In genomic region chr4:108387106-108387505, GRCm38 (mm10) we compare ENCODE assay signal across 9 mouse cellular contexts. TPM values are rescaled to one million over a fixed set of nuclear protein-coding genes. Genes with fewer than 3 reads are reported as not detected.
DNase-seq lines count a peak whose midpoint lies in the region; ATAC-seq and TF ChIP-seq lines count a peak whose summit lies in the region.
"Had no signal": no experiment of that assay in that cellular context is flagged by ENCODE, and none has a peak within 500 bp of the region (broad histone marks: within the 10 kb centered on the region; RNA-seq: fewer than 3 reads in every experiment).

No protein-coding gene starts in this region.

- no peak for TF ChIP-seq POLR2A in thymus, adult 2 months (IDR thresholded peaks at IDR 0.05; ENCODE audit: control insufficient read depth, extremely low read depth, insufficient read depth, low read length, poor library complexity)

- no peak overlapping the region; the same call in 1 of the 2 replicates for H3K27ac ChIP-seq in kidney, postnatal 0 days
- peak overlapping the region; percentile 92 for H3K27ac ChIP-seq in embryonic facial prominence, embryonic 12.5 days
- H3K27ac ChIP-seq in hindbrain, embryonic 14.5 days: peak overlapping the region; percentile 81; the same call in 1 of the 2 replicates
- H3K27ac ChIP-seq in midbrain, embryonic 16.5 days (ENCODE audit: low read length): peak overlapping the region; percentile 70
- no peak overlapping the region for H3K27ac ChIP-seq in thymus, adult 2 months (ENCODE audit: control insufficient read depth, insufficient read depth, low read length)

- no peaks in the 10 kb centered on the region for H3K36me3 ChIP-seq in kidney, postnatal 0 days (ENCODE audit: insufficient read depth, low read length)
- H3K36me3 ChIP-seq in embryonic facial prominence, embryonic 12.5 days: no peaks in the 10 kb centered on the region
- H3K36me3 ChIP-seq in hindbrain, embryonic 14.5 days (replicated peaks; ENCODE audit: control insufficient read depth, insufficient read depth): no peaks in the 10 kb centered on the region
- H3K36me3 ChIP-seq in midbrain, embryonic 16.5 days (ENCODE audit: control insufficient read depth, insufficient read depth, low read length): no peaks in the 10 kb centered on the region
- H3K36me3 ChIP-seq in thymus, adult 2 months (ENCODE audit: control insufficient read depth, insufficient read depth, low read length): no peaks in the 10 kb centered on the region

- H3K9me3 ChIP-seq in kidney, postnatal 0 days (replicated peaks; ENCODE audit: low read length): no peaks in the 10 kb centered on the region
- H3K9me3 ChIP-seq in embryonic facial prominence, embryonic 12.5 days: no peaks in the 10 kb centered on the region
- no peaks in the 10 kb centered on the region for H3K9me3 ChIP-seq in hindbrain, embryonic 14.5 days (ENCODE audit: control insufficient read depth, low read length)
- H3K9me3 ChIP-seq in midbrain, embryonic 16.5 days (replicated peaks; ENCODE audit: control insufficient read depth, low read length, poor library complexity, severe bottlenecking): no peaks in the 10 kb centered on the region

- TF ChIP-seq CTCF in kidney, postnatal 0 days (IDR thresholded peaks at IDR 0.05; ENCODE audit: low read depth): no peak
- no peak for TF ChIP-seq CTCF in thymus, adult 2 months (IDR thresholded peaks at IDR 0.05; ENCODE audit: borderline replicate concordance, control insufficient read depth, extremely low read depth, insufficient read depth, low read length, poor library complexity)

- 0 out of 2 replicates have a peak, but pooled peaks cover 4% of the 10 kb centered on the region for H3K4me1 ChIP-seq in kidney, postnatal 0 days (replicated peaks; ENCODE audit: insufficient read depth, low read length)
- H3K4me1 ChIP-seq in embryonic facial prominence, embryonic 12.5 days: peaks cover 16% of the 10 kb centered on the region
- peaks cover 24% of the 10 kb centered on the region; the same call in 1 of the 2 replicates for H3K4me1 ChIP-seq in hindbrain, embryonic 14.5 days (replicated peaks; ENCODE audit: control insufficient read depth, insufficient read depth, low read length)
- H3K4me1 ChIP-seq in midbrain, embryonic 16.5 days (ENCODE audit: control insufficient read depth, insufficient read depth, low read length): peaks cover 10% of the 10 kb centered on the region
- H3K4me1 ChIP-seq in thymus, adult 2 months (replicated peaks; ENCODE audit: control insufficient read depth, insufficient read depth, low read length): no peaks in the 10 kb centered on the region

- H3K4me2 ChIP-seq in kidney, postnatal 0 days (ENCODE audit: low read length): peak overlapping the region; percentile 70
- peak overlapping the region; percentile 52 for H3K4me2 ChIP-seq in embryonic facial prominence, embryonic 12.5 days (replicated peaks)
- peak overlapping the region; percentile 62 for H3K4me2 ChIP-seq in hindbrain, embryonic 14.5 days (replicated peaks)
- H3K4me2 ChIP-seq in midbrain, embryonic 16.5 days (ENCODE audit: low read length): peak overlapping the region; percentile 64

- no peak overlapping the region for H3K4me3 ChIP-seq in kidney, postnatal 0 days (replicated peaks; ENCODE audit: low read depth, low read length)
- peak overlapping the region; percentile 29 for H3K4me3 ChIP-seq in embryonic facial prominence, embryonic 12.5 days
- peak overlapping the region; percentile 23 for H3K4me3 ChIP-seq in hindbrain, embryonic 14.5 days (replicated peaks; ENCODE audit: low read length)
- no peak overlapping the region for H3K4me3 ChIP-seq in midbrain, embryonic 16.5 days (ENCODE audit: low read depth, low read length)
- H3K4me3 ChIP-seq in thymus, adult 2 months (ENCODE audit: control insufficient read depth, insufficient read depth, low read length): no peak overlapping the region

- peak; percentile 57; the same call in 1 of the 2 replicates for ATAC-seq in kidney, postnatal 0 days (replicated peaks; ENCODE audit: low FRiP score, low read depth)
- no peak for ATAC-seq in embryonic facial prominence, embryonic 12.5 days (ENCODE audit: insufficient number of reproducible peaks, insufficient read depth, low FRiP score, low TSS enrichment)
- no peak for ATAC-seq in hindbrain, embryonic 14.5 days (ENCODE audit: low FRiP score)
- peak; percentile 19; the same call in 1 of the 2 replicates for ATAC-seq in midbrain, embryonic 16.5 days
- ATAC-seq: Patski had no signal

- WGBS in kidney, postnatal 0 days: 32% methylated on average over 4 of the region's 4 CpGs
- WGBS in embryonic facial prominence, embryonic 12.5 days: 31% methylated on average over 4 of the region's 4 CpGs
- WGBS in hindbrain, embryonic 14.5 days: 39% methylated on average over 4 of the region's 4 CpGs
- 36% methylated on average over 4 of the region's 4 CpGs for WGBS in midbrain, embryonic 16.5 days
- WGBS in thymus, adult 2 months: 56% methylated on average over 4 of the region's 4 CpGs

- no peak for DNase-seq in kidney, postnatal 0 days (ENCODE audit: low spot score)
- DNase-seq in kidney, adult 9 months: no peak
- DNase-seq in hindbrain, embryonic 14.5 days (ENCODE audit: low spot score): no peak
- DNase-seq in right cerebral cortex, postnatal 14 days: no peak
- DNase-seq in thymus, adult 2 months: no peak
- no peak for DNase-seq in urinary bladder, postnatal 4 days (ENCODE audit: low spot score in 2 of 2)

- H3K27me3 ChIP-seq in kidney, postnatal 0 days (ENCODE audit: insufficient read depth, low read length): peaks cover 15% of the 10 kb centered on the region; the same call in 1 of the 2 replicates
- peaks cover 5% of the 10 kb centered on the region; the same call in 1 of the 2 replicates for H3K27me3 ChIP-seq in embryonic facial prominence, embryonic 12.5 days
- peaks cover 4% of the 10 kb centered on the region; the same call in 1 of the 2 replicates for H3K27me3 ChIP-seq in hindbrain, embryonic 14.5 days (ENCODE audit: control insufficient read depth, insufficient read depth, low read length)
- peaks cover 4% of the 10 kb centered on the region; the same call in 1 of the 2 replicates for H3K27me3 ChIP-seq in midbrain, embryonic 16.5 days (ENCODE audit: control insufficient read depth, insufficient read depth, low read depth, low read length)
- peaks cover 3% of the 10 kb centered on the region; the same call in 1 of the 2 replicates for H3K27me3 ChIP-seq in thymus, adult 2 months (ENCODE audit: control insufficient read depth, insufficient read depth, low read length)
- H3K27me3 ChIP-seq: Patski had no signal

- no peak overlapping the region for H3K9ac ChIP-seq in kidney, postnatal 0 days (ENCODE audit: low read depth, low read length)
- peak overlapping the region; percentile 48; the same call in 1 of the 2 replicates for H3K9ac ChIP-seq in embryonic facial prominence, embryonic 12.5 days
- peak overlapping the region; percentile 70; the same call in 1 of the 2 replicates for H3K9ac ChIP-seq in hindbrain, embryonic 14.5 days
- peak overlapping the region; percentile 59; the same call in 1 of the 2 replicates for H3K9ac ChIP-seq in midbrain, embryonic 16.5 days (ENCODE audit: low read depth, low read length)

RNA-seq across cellular contexts. Expression of gene Shisal2a, which starts 4.0 kb away (rescaled TPM):
- 0.66 and 0.70 TPM in 2 replicates for polyA plus RNA-seq in kidney, postnatal 0 days (2015; fragmentation: Nextera tagmentation; extraction: Ambion mirVana)
- polyA plus RNA-seq in embryonic facial prominence, embryonic 12.5 days (2016; fragmentation: Nextera tagmentation; extraction: Ambion mirVana): 13.3 and 14.4 TPM in 2 replicates
- polyA plus RNA-seq in hindbrain, embryonic 14.5 days (2014; fragmentation: Nextera tagmentation; extraction: Ambion mirVana): 5.5 and 7.6 TPM in 2 replicates
- polyA plus RNA-seq in midbrain, embryonic 16.5 days (2015; fragmentation: Nextera tagmentation; extraction: Ambion mirVana): 6.8 and 6.9 TPM in 2 replicates
- polyA plus RNA-seq in thymus, adult 2 months (2012; rRNA removed): not detected in 2 replicates
- polyA plus RNA-seq: Patski had no signal

RNA-seq across cellular contexts. Expression of gene Gpx7, which starts 19.7 kb away (rescaled TPM):
- 60.4 and 61.1 TPM in 2 replicates for polyA plus RNA-seq in kidney, postnatal 0 days (2015; fragmentation: Nextera tagmentation; extraction: Ambion mirVana)
- polyA plus RNA-seq in embryonic facial prominence, embryonic 12.5 days (2016; fragmentation: Nextera tagmentation; extraction: Ambion mirVana): 62.7 and 67.1 TPM in 2 replicates
- 32.6 and 34.9 TPM in 2 replicates for polyA plus RNA-seq in hindbrain, embryonic 14.5 days (2014; fragmentation: Nextera tagmentation; extraction: Ambion mirVana)
- 26.5 and 26.9 TPM in 2 replicates for polyA plus RNA-seq in midbrain, embryonic 16.5 days (2015; fragmentation: Nextera tagmentation; extraction: Ambion mirVana)
- polyA plus RNA-seq in thymus, adult 2 months (2012; rRNA removed): 3.7 and 4.7 TPM in 2 replicates
- polyA plus RNA-seq: Patski had no signal

RNA-seq across cellular contexts. Expression of gene Coa7, which starts 59.2 kb away (rescaled TPM):
- polyA plus RNA-seq in kidney, postnatal 0 days (2015; fragmentation: Nextera tagmentation; extraction: Ambion mirVana): 66.6 and 66.8 TPM in 2 replicates
- 55.6 and 58.0 TPM in 2 replicates for polyA plus RNA-seq in embryonic facial prominence, embryonic 12.5 days (2016; fragmentation: Nextera tagmentation; extraction: Ambion mirVana)
- 43.8 and 47.9 TPM in 2 replicates for polyA plus RNA-seq in hindbrain, embryonic 14.5 days (2014; fragmentation: Nextera tagmentation; extraction: Ambion mirVana)
- polyA plus RNA-seq in midbrain, embryonic 16.5 days (2015; fragmentation: Nextera tagmentation; extraction: Ambion mirVana): 46.8 and 58.5 TPM in 2 replicates
- 9.4 and 10.0 TPM in 2 replicates for polyA plus RNA-seq in thymus, adult 2 months (2012; rRNA removed)

Comparison
In these comparisons a context has a peak if more than half of its experiments do, and no peak if none do; other contexts are left out.
1. ATAC-seq: peak in kidney, postnatal 0 days (single experiment) and midbrain, embryonic 16.5 days (single experiment); none in embryonic facial prominence, embryonic 12.5 days (single experiment) and hindbrain, embryonic 14.5 days (single experiment).
2. H3K27ac ChIP-seq: peak in embryonic facial prominence, embryonic 12.5 days (single experiment), hindbrain, embryonic 14.5 days (single experiment) and midbrain, embryonic 16.5 days (single experiment); none in kidney, postnatal 0 days (single experiment) and thymus, adult 2 months (single experiment).
3. H3K4me3 ChIP-seq: peak in embryonic facial prominence, embryonic 12.5 days (single experiment) and hindbrain, embryonic 14.5 days (single experiment); none in kidney, postnatal 0 days (single experiment), midbrain, embryonic 16.5 days (single experiment) and thymus, adult 2 months (single experiment).
4. Peak in every context shown above with its lines, with median percentiles within 50 percentile points of each other: H3K4me2 ChIP-seq.